Mouse (Mus musculus): ENCODE measurements around the gene Urb2.

Urb2 gene

GRCm38 (mm10) chr8:124076416-124076815, 55.1 kb downstream of the Urb2 start:
- no peak for DNase-seq (ENCODE audit: low read depth, low spot score)

- DNase-seq (ENCODE audit: low read depth, low spot score) = no peak
Observed at GRCm38 (mm10) chr8:124077377-124077776, 56.1 kb downstream of the Urb2 start.

GRCm38 (mm10) chr8:124077998-124078397, 56.7 kb downstream of the Urb2 start:
- DNase-seq (ENCODE audit: low read depth, low spot score) = no peak

GRCm38 (mm10) chr8:124078969-124079368, 57.7 kb downstream of the Urb2 start:
- no peak for DNase-seq (ENCODE audit: low read depth, low spot score)

- DNase-seq (ENCODE audit: low read depth, low spot score) = no peak
Observed at GRCm38 (mm10) chr8:124080467-124081326, 59.4 kb downstream of the Urb2 start.

- DNase-seq (ENCODE audit: low read depth, low spot score) = no peak
Observed at GRCm38 (mm10) chr8:124082616-124083015, 61.3 kb downstream of the Urb2 start.

GRCm38 (mm10) chr8:124083611-124084010, 62.3 kb downstream of the Urb2 start:
- no peak for DNase-seq (ENCODE audit: low read depth, low spot score)

- no peak for DNase-seq (ENCODE audit: low read depth, low spot score)
Observed at GRCm38 (mm10) chr8:124085668-124086067, 64.4 kb downstream of the Urb2 start.

- DNase-seq (ENCODE audit: low read depth, low spot score) = peak; percentile 91
Observed at GRCm38 (mm10) chr8:124088092-124088613, 66.8 kb downstream of the Urb2 start.

GRCm38 (mm10) chr8:124089016-124089415, 67.7 kb downstream of the Urb2 start:
- no peak for DNase-seq (ENCODE audit: low read depth, low spot score)

- DNase-seq (ENCODE audit: low read depth, low spot score) = peak; percentile 73
Observed at GRCm38 (mm10) chr8:124090473-124090872, 69.2 kb downstream of the Urb2 start.

Measured in R1 (cell line).